Mouse (Mus musculus) layer of hippocampus, adult 11-12 months (tissue): ENCODE measurements at regions not wholly inside any gene's neighbourhood (a gene's known extent, or its start where the extent isn't known, plus 50 kb on each side); places are given as distances from the start of the nearest gene placed in this dataset.

Experiments used
- DNase-seq: peaks from one replicate; pipeline ENCODE4 v3.0.0; 2022; ENCODE audit warnings: low spot score

DNA sequence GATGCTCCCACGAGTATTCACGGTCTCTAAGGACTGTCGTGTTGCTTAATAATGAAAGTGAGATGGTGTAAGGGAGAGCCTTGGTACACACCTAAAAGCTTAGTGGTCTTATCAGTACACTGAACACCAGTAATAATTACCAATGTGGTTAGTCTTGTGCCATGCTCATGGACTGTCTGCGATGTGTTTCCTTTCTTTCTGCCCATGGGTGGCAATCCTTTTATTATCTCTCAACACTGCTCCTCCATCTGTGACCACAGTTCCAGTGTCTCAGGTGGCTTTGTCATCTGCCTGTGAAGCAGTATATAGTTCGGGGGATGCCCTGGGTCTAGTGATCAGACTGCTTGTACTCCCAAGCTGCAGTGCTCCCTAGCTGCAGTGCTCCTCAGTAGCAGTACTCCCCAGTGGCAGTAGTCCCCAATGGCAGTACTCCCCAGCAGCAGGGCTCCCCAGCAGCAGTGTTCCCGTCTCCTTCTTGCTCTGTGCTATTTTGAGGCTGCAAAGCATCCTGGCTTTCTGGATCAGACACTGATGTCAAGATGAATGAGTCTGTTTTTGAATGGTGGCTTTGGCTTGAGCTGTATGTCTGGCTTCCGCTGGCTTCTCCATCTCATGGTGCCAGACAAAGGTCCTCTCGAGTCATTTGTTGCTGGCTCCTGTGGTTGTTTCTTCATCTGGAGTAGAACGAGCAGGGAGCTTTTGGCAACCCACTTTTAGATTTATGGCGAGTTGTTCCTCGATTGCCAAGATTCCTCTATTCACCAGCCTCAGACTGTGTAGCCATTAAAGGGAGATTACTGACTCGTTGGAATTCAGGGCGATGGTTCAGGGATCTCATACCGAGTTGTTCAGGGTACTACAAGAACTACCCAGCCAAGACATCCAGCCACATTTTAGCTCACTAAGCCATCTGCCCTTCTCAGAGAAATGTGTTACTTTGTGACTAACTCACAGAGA lies 88.4 kb upstream of the Plxnc1 start:
- no peak for DNase-seq

- no peak for DNase-seq
These were observed 86.7 kb upstream of the Plxnc1 start for GRCm38 (mm10) chr10:95031371-95031770.

GRCm38 (mm10) chr10:95030801-95031200 lies 86.2 kb upstream of the Plxnc1 start:
- DNase-seq: no peak

DNA sequence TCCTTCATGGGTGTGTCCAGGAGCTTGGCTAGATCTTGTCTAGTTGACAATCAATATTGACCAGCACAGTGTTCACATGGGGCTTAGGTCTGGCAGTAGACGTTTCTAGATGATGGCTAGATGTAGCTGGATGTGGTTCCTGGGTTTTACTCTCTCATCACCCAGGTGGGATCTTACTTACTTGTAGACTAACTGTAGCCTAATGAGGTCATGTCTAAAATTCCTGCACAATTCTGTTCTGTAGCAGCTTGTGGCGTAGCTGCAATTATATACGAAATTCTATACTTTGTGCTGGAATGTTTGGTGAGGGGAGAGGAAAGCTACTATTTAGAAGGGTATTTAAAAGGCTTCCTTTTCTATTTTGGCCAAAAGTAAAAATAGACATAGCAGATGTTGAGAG lies 84.9 kb upstream of the Plxnc1 start:
- DNase-seq: no peak

- no peak for DNase-seq
These were observed 81.1 kb upstream of the Plxnc1 start for GRCm38 (mm10) chr10:95025569-95026327.

- no peak for DNase-seq
These were observed 76.6 kb upstream of the Plxnc1 start for GRCm38 (mm10) chr10:95021209-95021608.

- no peak for DNase-seq
These were observed 72.3 kb upstream of the Plxnc1 start for GRCm38 (mm10) chr10:95016896-95017295.

- no peak for DNase-seq
These were observed 70.8 kb upstream of the Plxnc1 start for GRCm38 (mm10) chr10:95015298-95015951.

DNA sequence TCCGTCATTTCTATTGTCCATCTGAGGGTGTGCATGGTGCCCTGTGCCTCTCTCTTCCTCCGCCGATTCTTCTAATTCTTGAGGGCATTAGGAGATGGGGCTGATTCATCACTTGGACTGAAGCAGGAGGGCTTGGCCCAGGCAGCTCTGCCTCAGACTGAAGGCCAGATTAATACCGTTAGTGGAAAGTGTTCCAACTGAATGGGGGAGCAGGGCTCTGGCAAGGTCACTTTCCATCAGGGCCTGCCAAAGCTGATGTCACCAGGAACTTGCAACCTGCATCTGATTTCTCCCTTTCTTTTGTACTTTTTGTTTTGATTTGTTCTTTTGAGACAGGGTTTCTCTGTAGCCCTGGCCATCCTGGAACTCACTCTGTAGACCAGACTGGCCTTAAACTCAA lies 69.3 kb upstream of the Plxnc1 start:
- no peak for DNase-seq

GRCm38 (mm10) chr10:95013213-95013915 lies 68.7 kb upstream of the Plxnc1 start:
- no peak for DNase-seq

DNA sequence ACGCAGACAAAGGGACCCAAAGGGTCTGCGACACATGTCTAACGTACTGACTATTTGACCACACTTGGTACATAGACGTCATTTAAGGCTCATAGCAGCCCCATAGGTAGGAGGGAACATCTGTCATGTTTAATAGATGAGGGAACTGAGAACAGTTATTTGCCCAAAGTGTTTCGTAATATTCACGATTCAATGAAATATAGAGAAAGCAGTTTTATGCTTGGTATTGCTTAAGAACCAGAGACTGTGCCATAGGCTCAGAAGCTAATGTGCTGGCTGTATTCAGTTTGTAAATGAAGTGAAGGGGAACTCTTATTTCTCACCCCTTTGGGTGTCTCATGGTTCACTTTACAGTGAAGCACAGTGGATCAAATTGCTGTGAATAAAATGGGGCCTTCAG lies 65.7 kb upstream of the Plxnc1 start:
- DNase-seq: no peak

DNA sequence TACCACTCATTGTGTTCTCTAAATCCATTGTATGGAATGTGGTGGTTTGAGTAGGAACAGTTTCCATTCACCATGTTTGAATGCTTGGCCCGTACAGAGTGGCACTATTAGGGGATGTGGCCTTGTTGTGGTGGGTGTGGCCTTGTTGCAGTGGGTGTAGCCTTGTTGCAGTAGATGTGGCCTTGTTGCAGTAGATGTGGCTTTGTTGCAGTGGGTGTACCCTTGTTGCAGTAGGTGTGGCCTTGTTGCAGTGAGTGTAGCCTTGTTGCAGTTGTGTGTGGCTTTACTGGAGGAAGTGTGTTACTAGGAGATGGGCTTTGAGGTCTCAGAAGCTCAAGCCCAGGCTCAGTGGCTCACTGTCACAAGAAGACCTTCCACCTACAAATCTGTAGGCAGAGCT lies 64.4 kb upstream of the Plxnc1 start:
- no peak for DNase-seq

DNA sequence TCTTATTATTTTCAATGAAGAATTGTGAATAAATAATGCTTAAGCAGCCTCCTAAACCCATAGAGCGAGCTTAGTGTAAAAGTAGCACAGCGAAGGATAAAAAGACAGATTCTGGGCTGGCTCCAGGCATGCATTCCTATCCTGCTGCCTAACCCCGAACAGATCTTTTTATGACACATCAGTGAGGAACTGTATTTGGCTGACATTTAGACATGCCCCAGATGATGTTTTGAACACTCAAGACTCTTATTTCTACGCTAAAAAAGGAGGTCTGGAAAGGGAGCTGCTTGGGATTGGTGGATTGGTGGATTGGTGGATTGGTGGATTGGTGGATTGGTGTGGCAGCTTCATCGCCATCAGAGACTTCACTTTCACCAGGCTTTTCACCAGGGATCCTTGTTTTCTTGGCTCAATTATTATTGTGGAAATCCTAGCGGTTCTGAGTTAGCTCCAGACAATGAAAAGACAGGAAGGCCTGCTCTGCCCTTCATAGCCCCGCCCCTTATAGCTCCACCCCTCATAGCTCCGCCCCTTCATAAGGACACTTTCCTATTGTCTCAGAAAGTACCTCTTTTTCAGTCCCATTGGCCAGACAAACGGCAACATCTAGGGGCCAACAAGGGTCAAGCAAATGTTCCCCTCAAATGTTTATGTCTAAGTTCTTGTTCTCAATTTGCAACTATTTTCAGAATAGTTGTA lies 59.6 kb upstream of the Plxnc1 start:
- no peak for DNase-seq

DNA sequence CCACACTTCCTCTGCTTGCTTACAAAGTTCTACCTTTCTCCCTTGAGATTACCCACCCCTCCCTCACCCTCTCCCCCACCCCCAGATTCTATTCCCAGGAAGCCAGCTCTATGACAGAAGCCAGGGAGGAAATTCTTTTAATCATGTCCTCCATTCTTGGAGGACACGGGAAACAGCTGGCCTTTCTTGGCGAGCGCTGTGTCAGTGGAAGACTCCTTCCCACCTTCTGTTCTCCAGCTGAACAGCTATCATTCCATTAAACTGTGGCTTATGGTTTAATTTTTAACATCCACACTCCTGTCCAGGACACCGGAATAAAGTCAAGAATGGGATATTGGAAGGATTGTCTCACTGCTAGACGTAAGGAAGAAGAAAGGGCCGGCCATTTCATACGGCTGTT lies 59.0 kb upstream of the Plxnc1 start:
- no peak for DNase-seq

- no peak for DNase-seq
These were observed 57.0 kb upstream of the Plxnc1 start for GRCm38 (mm10) chr10:95001650-95002049.

DNA sequence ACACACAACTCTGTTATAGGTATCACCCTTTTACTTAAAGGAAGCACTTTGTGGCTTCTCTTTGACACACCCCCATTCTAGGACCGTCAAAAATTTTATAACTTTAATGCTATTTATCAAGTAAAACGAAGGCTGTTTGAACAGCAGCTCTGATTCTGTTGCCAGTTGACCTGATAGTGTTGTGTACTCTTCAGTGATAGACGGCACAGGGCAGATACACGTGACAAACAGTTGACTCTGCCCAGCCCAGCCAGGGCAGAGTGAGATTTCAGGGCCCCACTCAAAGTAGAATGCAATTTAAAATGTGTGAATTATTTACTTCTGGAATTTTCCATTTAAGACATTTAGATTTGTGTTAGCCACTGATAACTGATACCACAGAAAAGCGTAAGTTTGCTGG lies 55.1 kb upstream of the Plxnc1 start:
- DNase-seq: no peak
